Mouse (Mus musculus): ENCODE results near the gene Ankrd65.

DNA sequence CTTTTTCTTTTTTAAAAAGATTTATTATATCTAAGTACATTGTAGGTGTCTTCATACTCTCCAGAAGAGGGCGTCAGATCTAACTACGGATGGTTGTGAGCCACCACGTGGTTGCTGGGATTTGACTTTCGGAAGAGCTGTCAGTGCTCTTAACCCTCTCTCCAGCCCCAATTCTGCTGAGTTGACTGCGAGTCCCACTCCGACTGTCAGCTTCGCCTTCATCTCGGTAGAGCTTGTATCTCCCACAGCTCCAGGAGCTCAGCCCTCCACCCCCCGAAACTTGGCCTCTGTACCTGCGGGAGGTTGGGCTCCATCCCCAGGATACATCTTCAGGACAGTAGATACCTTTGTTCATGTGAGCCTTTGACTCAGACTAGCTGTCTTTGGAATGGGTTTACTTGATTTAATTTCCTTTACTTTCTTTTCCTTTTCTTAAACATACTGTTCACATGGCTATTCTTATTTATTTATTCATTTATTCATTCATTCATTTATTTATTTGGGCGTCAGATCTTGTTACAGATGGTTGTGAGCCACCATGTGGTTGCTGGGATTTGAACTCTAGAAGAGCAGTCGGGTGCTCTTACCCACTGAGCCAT, 12.6 kb downstream of the Ankrd65 start, which contains the start of gene Mrpl20:
- TF ChIP-seq POLR2A (IDR thresholded peaks at IDR 0.05; ENCODE audit: low read depth, low read length) (no peak), CTCF (IDR thresholded peaks at IDR 0.05; ENCODE audit: extremely low read depth, insufficient read depth, insufficient read length, insufficient replicate concordance) (no peak)
